ENCODE assay signal across 20 mouse cellular contexts in the genomic region with DNA sequence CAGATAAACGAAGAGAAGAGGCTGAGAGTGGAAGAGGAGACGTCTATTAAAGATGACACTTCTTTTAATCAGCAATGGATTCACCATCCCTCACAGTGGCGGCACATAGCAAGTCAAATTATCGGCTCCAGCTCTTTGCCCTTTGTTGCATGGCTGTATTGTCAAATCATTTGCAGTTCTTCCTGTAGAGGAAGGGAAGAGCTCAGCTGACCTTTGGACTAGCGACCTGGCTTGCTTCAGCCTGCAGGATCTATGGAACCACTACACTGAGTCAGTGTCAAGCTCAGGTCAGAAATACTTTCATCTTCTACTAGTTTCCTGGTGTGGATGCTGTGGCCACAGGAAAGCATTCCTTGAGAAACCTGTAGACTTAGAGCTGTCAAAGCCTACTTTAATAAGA.
"Had no signal": no experiment of that assay in that cellular context is flagged by ENCODE, and none has a peak within 500 bp of the region (broad histone marks: within the 10 kb centered on the region; RNA-seq: fewer than 3 reads in every experiment).

No protein-coding gene starts in this region.

- H3K36me3 ChIP-seq: liver, embryonic 15.5 days; lung, embryonic 15.5 days; midbrain, embryonic 13.5 days; midbrain, embryonic 15.5 days; neural tube, embryonic 13.5 days; neural tube, embryonic 15.5 days had no signal

- H3K4me2 ChIP-seq: liver, embryonic 15.5 days; lung, embryonic 15.5 days; midbrain, embryonic 11.5 days; midbrain, embryonic 13.5 days; midbrain, embryonic 15.5 days; neural tube, embryonic 13.5 days; neural tube, embryonic 15.5 days had no signal

- H3K4me3 ChIP-seq: liver, embryonic 15.5 days; lung, embryonic 15.5 days; megakaryocyte, embryonic 14.5 days; midbrain, embryonic 13.5 days; midbrain, embryonic 15.5 days; myocyte; neural tube, embryonic 13.5 days; neural tube, embryonic 15.5 days had no signal

- DNase-seq: liver, postnatal 0 days; lung, adult 2 months; lung, postnatal 14 days; lung, postnatal 36 days; right cerebral cortex, postnatal 14 days; spleen, adult 18-20 months; thymus, adult 2 months; thymus, postnatal 25 days; thymus, postnatal 4 days had no signal

- H3K27me3 ChIP-seq: liver, embryonic 15.5 days; lung, embryonic 15.5 days; megakaryocyte, embryonic 14.5 days; midbrain, embryonic 13.5 days; midbrain, embryonic 15.5 days; neural tube, embryonic 13.5 days; neural tube, embryonic 15.5 days had no signal

- H3K9ac ChIP-seq: liver, embryonic 15.5 days; liver, postnatal 0 days; lung, embryonic 15.5 days; midbrain, embryonic 13.5 days; midbrain, embryonic 15.5 days; neural tube, embryonic 13.5 days; neural tube, embryonic 15.5 days had no signal

- ATAC-seq: liver, postnatal 0 days; lung, postnatal 0 days; midbrain, embryonic 13.5 days; midbrain, embryonic 15.5 days had no signal

- H3K4me1 ChIP-seq: liver, embryonic 15.5 days; lung, embryonic 15.5 days; midbrain, embryonic 13.5 days; midbrain, embryonic 15.5 days; neural tube, embryonic 13.5 days; neural tube, embryonic 15.5 days had no signal

- H3K9me3 ChIP-seq: liver, embryonic 15.5 days; lung, embryonic 15.5 days; megakaryocyte, embryonic 14.5 days; midbrain, embryonic 13.5 days; midbrain, embryonic 15.5 days; neural tube, embryonic 13.5 days; neural tube, embryonic 15.5 days had no signal

- H3K27ac ChIP-seq: liver, embryonic 15.5 days; lung, embryonic 15.5 days; macrophage; midbrain, embryonic 13.5 days; midbrain, embryonic 15.5 days; neural tube, embryonic 13.5 days; neural tube, embryonic 15.5 days had no signal
